Mouse (Mus musculus) stomach, embryonic 15.5 days (tissue): ENCODE data around the gene Ankrd22. TPM values are rescaled to one million over a fixed set of nuclear protein-coding genes. Genes with fewer than 3 reads are reported as not detected.

Experiments used
- ATAC-seq: fragments of 200-750 bp; cut with Nextera tagmentation; 2 replicates; pipeline ENCODE4 v1.8.0; 2017; ENCODE audit warnings: low read depth, moderate number of reproducible peaks, moderate TSS enrichment; ENCODE audit not compliant: insufficient read depth, low FRiP score
- H3K27ac ChIP-seq: fragments of 300-500 bp; sonication (generic); 2 replicates; pipeline ENCODE4 v1.5.1; 2015; ENCODE audit warnings: mild to moderate bottlenecking, inconsistent platforms
- H3K27me3 ChIP-seq: fragments of 300-500 bp; sonication (generic); replicated peaks from 2 replicates; pipeline ENCODE4 v1.6.1; 2015; ENCODE audit warnings: inconsistent platforms
- H3K36me3 ChIP-seq: fragments of 300-500 bp; sonication (generic); 2 replicates; pipeline ENCODE4 v1.6.1; 2015; ENCODE audit warnings: inconsistent platforms
- H3K4me1 ChIP-seq: fragments of 300-500 bp; sonication (generic); 2 replicates; pipeline ENCODE4 v1.6.1; 2015; ENCODE audit warnings: inconsistent platforms
- H3K4me2 ChIP-seq: fragments of 300-500 bp; sonication (generic); 2 replicates; pipeline ENCODE4 v1.6.1; 2015; ENCODE audit warnings: mild to moderate bottlenecking, inconsistent platforms
- H3K4me3 ChIP-seq: fragments of 300-500 bp; sonication (generic); replicated peaks from 2 replicates; pipeline ENCODE4 v1.5.1; 2015; ENCODE audit warnings: inconsistent platforms
- H3K9ac ChIP-seq: fragments of 300-500 bp; sonication (generic); 2 replicates; pipeline ENCODE4 v1.6.1; 2015; ENCODE audit warnings: inconsistent platforms
- H3K9me3 ChIP-seq: fragments of 300-500 bp; sonication (generic); 2 replicates; pipeline ENCODE4 v1.6.1; 2016; ENCODE audit warnings: inconsistent platforms
- WGBS: fragments of 180-500 bp; shearing (Covaris S2); methylation state at CpG from one replicate; pipeline ENCODE4 v1.1.7; 2015; 5-methylcytosine and 5-hydroxymethylcytosine counted together
- polyA plus RNA-seq: library from polyadenylated mRNA; unstranded; fragments of >200 nt; fragmentation: Nextera tagmentation; extraction: Ambion mirVana; gene quantifications from 2 replicates; pipeline ENCODE4 v1.2.1, GENCODE M21; 2015

Gene Ankrd22
- polyA plus RNA-seq, 1 experiment from 2014 or later, result 5.9 TPM

GRCm38 (mm10) chr19:34198066-34198465 lies 32.2 kb upstream of the Ankrd22 start:
- no peaks in the 10 kb centered on the region for H3K9me3 ChIP-seq
- no peak overlapping the region for H3K4me3 ChIP-seq
- WGBS, result 80% methylated on average over 1 of the region's 1 CpGs
- no peak for ATAC-seq
- H3K4me1 ChIP-seq, result no peaks in the 10 kb centered on the region
- H3K9ac ChIP-seq, result no peak overlapping the region
- H3K4me2 ChIP-seq, result no peak overlapping the region
- no peaks in the 10 kb centered on the region for H3K36me3 ChIP-seq
- no peaks in the 10 kb centered on the region for H3K27me3 ChIP-seq
- H3K27ac ChIP-seq, result no peak overlapping the region

- no peaks in the 10 kb centered on the region; the same call in 1 of the 2 replicates for H3K4me1 ChIP-seq
- H3K4me2 ChIP-seq, result no peak overlapping the region
- H3K27me3 ChIP-seq, result no peaks in the 10 kb centered on the region
- WGBS, result 38% methylated on average over 2 of the region's 2 CpGs
- no peaks in the 10 kb centered on the region for H3K36me3 ChIP-seq
- no peak overlapping the region for H3K4me3 ChIP-seq
- no peaks in the 10 kb centered on the region for H3K9me3 ChIP-seq
- H3K9ac ChIP-seq, result no peak overlapping the region
- ATAC-seq, result no peak
- H3K27ac ChIP-seq, result no peak overlapping the region
Measured at GRCm38 (mm10) chr19:34195031-34195430, 29.2 kb upstream of the Ankrd22 start.

- H3K36me3 ChIP-seq, result no peaks in the 10 kb centered on the region
- 89% methylated on average over 6 of the region's 6 CpGs for WGBS
- ATAC-seq, result no peak
- no peak overlapping the region for H3K27ac ChIP-seq
- no peak overlapping the region for H3K9ac ChIP-seq
- no peaks in the 10 kb centered on the region; the same call in 1 of the 2 replicates for H3K4me1 ChIP-seq
- peak overlapping the region; percentile 75; the same call in 1 of the 2 replicates for H3K4me3 ChIP-seq
- H3K4me2 ChIP-seq, result peak overlapping the region; percentile 96
- H3K27me3 ChIP-seq, result no peaks in the 10 kb centered on the region
- no peaks in the 10 kb centered on the region for H3K9me3 ChIP-seq
Measured at GRCm38 (mm10) chr19:34194132-34194745, 28.4 kb upstream of the Ankrd22 start.

DNA sequence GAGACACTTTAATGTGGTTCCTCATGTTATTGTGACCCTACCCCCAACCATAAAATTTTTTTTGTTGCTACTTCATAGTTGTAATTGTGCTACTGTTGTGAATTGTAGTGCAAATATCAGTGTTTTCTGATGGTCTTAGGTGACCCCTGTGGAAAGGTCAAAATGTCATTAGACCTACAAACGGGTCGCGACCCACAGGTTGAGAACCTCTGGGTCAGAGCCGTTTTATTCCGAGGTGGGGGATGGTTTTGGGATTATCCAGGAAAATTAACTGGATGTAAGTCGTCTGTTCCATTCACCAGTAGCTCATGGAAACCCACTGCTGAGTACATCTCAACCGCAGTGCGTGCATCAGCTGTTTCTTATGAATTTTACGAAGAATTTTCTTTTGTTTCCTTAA lies 27.8 kb upstream of the Ankrd22 start:
- WGBS, result 58% methylated on average over 9 of the region's 9 CpGs
- no peak overlapping the region for H3K27ac ChIP-seq
- H3K4me3 ChIP-seq, result peak overlapping the region; percentile 75
- H3K4me2 ChIP-seq, result peak overlapping the region; percentile 96
- no peak overlapping the region for H3K9ac ChIP-seq
- H3K9me3 ChIP-seq, result no peaks in the 10 kb centered on the region
- no peaks in the 10 kb centered on the region for H3K36me3 ChIP-seq
- H3K27me3 ChIP-seq, result no peaks in the 10 kb centered on the region
- no peaks in the 10 kb centered on the region; the same call in 1 of the 2 replicates for H3K4me1 ChIP-seq
- ATAC-seq, result no peak

GRCm38 (mm10) chr19:34193149-34193548 lies 27.3 kb upstream of the Ankrd22 start:
- Histone ChIP-seq H3K27me3 (no peaks in the 10 kb centered on the region), H3K4me1 (no peaks in the 10 kb centered on the region; the same call in 1 of the 2 replicates), H3K27ac (0 out of 2 replicates have a peak overlapping the region, but pooled peaks have one; percentile 77), H3K9ac (no peak overlapping the region), H3K36me3 (no peaks in the 10 kb centered on the region), H3K4me3 (peak overlapping the region; percentile 75), H3K9me3 (no peaks in the 10 kb centered on the region), H3K4me2 (peak overlapping the region; percentile 96)
- ATAC-seq, result no peak
- WGBS, result 2% methylated on average over 9 of the region's 9 CpGs

DNA sequence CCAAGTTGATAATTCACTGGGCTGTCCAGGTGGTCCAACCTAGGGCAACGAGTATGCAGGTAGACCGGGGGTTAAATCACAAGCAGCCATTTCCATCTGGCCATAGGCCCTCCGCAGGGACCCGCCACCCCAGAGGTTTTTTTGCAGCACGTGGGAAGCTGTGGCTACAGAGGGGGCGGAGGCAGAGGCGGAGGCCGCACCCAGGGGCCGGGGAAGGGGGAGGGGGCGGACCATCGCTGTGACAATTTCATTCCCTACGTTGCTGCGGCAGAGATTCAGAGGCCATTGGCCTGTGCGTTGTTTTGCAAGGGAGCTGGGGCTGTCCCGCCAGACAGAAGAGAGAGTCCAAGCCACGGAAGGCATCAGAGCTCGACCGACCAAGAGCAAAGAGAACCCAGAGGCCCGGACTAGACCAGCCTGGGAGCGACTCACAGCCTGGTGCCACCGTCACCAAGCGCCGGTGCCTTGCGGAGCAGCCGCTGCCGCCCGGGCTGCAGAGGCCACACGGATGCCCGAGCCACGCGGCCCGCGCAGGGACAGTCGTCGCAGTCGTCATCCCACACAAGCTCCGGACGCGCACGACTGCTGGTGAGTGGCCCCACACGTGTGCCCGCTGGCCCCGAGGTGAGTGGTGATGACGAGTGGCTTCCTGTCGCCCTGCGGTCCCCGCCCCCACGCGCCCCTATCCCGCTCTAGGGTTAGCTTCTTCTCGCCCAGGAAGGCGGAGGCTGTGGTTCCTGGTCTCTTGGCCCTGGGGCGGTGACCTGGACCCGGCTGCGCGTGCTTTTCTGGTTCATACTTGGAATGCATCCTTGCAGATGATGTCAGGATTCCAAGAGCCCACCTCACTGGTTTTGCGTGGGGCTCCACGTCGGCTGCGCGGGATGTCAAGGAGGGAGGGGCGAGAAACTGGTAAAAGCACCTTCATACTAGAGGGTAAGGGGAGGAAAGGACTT lies 26.4 kb upstream of the Ankrd22 start, which contains the start of gene Stambpl1:
Stambpl1 (plus strand) TSS at position 222 of the 956 bp plus-strand sequence.
- Histone ChIP-seq H3K27ac (peak within 1 kb of the TSS; percentile 77), H3K4me3 (peak within 1 kb of the TSS; percentile 75), H3K4me1 (no peaks in the 10 kb centered on the region; the same call in 1 of the 2 replicates), H3K9me3 (no peaks in the 10 kb centered on the region), H3K4me2 (peak within 1 kb of the TSS; percentile 96), H3K36me3 (no peaks in the 10 kb centered on the region), H3K27me3 (no peaks in the 10 kb centered on the region), H3K9ac (peak within 1 kb of the TSS; percentile 62)
- WGBS, result 0% methylated on average over 62 of the region's 62 CpGs
- ATAC-seq, result peak; percentile 90

DNA sequence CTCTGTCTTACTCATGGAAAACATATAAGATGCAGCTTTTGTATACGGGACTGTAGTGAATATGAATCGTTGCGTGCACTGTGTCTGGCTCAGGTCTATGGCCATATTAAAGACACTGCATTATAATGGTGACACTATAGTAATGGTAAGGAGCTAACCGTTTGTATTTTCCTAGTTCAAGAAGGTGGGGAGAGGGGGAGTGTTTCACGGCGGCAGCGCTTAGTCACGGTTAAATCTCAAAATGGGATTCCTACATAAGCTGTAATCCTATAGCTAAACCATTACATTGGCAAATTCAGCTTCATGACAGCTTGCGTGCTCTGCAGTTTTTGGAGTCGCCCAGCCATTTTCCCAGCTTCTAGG lies 25.8 kb upstream of the Ankrd22 start:
- H3K27ac ChIP-seq, result no peak overlapping the region
- 29% methylated on average over 10 of the region's 10 CpGs for WGBS
- ATAC-seq, result no peak; the same call in 1 of the 2 replicates

DNA sequence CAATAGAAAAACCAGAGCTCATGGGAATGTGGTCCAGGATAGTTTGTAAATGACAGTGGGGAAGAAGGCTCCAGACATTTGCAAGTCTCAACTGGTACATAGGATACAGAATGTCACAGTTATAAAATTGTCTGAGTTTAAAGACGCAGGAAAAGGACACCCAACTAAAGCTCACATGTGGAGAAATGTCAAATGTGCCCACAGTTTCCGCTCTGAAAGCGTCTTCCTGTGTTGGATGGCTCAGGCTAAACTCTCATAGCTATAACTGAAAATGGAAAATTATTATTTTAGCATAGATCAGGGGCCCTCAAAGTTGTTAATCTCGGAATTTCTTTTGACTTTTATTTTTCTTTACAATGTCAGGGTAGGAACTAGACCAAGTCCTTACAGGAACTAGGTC lies 21.0 kb upstream of the Ankrd22 start:
- Histone ChIP-seq H3K27ac (no peak overlapping the region), H3K9ac (no peak overlapping the region), H3K4me3 (no peak overlapping the region), H3K4me2 (no peak overlapping the region), H3K27me3 (no peaks in the 10 kb centered on the region), H3K36me3 (no peaks in the 10 kb centered on the region), H3K4me1 (no peaks in the 10 kb centered on the region; the same call in 1 of the 2 replicates), H3K9me3 (no peaks in the 10 kb centered on the region)
- ATAC-seq, result no peak
- 85% methylated on average over 4 of the region's 4 CpGs for WGBS

More for the DNA sequence above, 25.8 kb upstream of the Ankrd22 start:
- no peaks in the 10 kb centered on the region; the same call in 1 of the 2 replicates for H3K4me1 ChIP-seq
- peak overlapping the region; percentile 96 for H3K4me2 ChIP-seq
- H3K9me3 ChIP-seq, result no peaks in the 10 kb centered on the region
- H3K27me3 ChIP-seq, result no peaks in the 10 kb centered on the region
- no peaks in the 10 kb centered on the region for H3K36me3 ChIP-seq
- H3K9ac ChIP-seq, result no peak overlapping the region
- H3K4me3 ChIP-seq, result peak overlapping the region; percentile 75

GRCm38 (mm10) chr19:34182490-34182889 lies 16.6 kb upstream of the Ankrd22 start:
- Histone ChIP-seq H3K9me3 (no peaks in the 10 kb centered on the region), H3K4me2 (no peak overlapping the region), H3K4me1 (no peaks in the 10 kb centered on the region), H3K9ac (no peak overlapping the region), H3K27me3 (no peaks in the 10 kb centered on the region), H3K27ac (no peak overlapping the region), H3K4me3 (no peak overlapping the region), H3K36me3 (no peaks in the 10 kb centered on the region)
- 72% methylated on average over 5 of the region's 5 CpGs for WGBS
- no peak for ATAC-seq

GRCm38 (mm10) chr19:34181234-34181633 lies 15.4 kb upstream of the Ankrd22 start:
- Histone ChIP-seq H3K9ac (no peak overlapping the region), H3K9me3 (no peaks in the 10 kb centered on the region), H3K4me3 (no peak overlapping the region), H3K4me2 (no peak overlapping the region), H3K27me3 (no peaks in the 10 kb centered on the region), H3K4me1 (no peaks in the 10 kb centered on the region), H3K36me3 (no peaks in the 10 kb centered on the region), H3K27ac (no peak overlapping the region)
- ATAC-seq, result no peak
- WGBS, result 75% methylated on average over 3 of the region's 3 CpGs

GRCm38 (mm10) chr19:34180316-34180715 lies 14.5 kb upstream of the Ankrd22 start:
- H3K9me3 ChIP-seq, result no peaks in the 10 kb centered on the region
- no peak overlapping the region for H3K4me2 ChIP-seq
- no peak overlapping the region for H3K4me3 ChIP-seq
- H3K36me3 ChIP-seq, result no peaks in the 10 kb centered on the region
- no peak overlapping the region for H3K27ac ChIP-seq
- ATAC-seq, result no peak
- WGBS, result 46% methylated on average over 2 of the region's 2 CpGs
- no peaks in the 10 kb centered on the region for H3K27me3 ChIP-seq
- no peaks in the 10 kb centered on the region for H3K4me1 ChIP-seq
- H3K9ac ChIP-seq, result no peak overlapping the region

DNA sequence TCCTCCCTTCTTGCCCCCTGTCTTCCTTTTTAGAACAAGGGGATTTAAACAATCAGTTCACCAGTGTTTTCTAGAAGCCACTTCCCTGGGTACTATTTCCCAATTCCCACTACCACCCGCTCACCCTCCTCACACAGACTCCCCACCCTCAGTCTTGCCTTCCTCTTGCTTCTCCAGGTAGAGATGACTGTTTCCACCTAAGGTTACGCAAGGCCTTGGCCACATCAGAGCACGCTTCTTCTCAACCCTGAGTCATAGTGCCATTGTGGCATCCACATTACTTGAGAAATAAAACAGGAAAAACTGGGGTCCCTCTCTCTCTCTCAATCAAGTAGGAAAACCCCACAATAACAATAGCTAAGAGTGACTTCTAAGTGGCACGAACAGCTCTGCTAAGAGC lies 13.3 kb upstream of the Ankrd22 start:
- WGBS, result 85% methylated on average over 4 of the region's 4 CpGs
- no peak overlapping the region for H3K4me3 ChIP-seq
- no peaks in the 10 kb centered on the region for H3K9me3 ChIP-seq

More for the DNA sequence above, 13.3 kb upstream of the Ankrd22 start:
- Histone ChIP-seq H3K36me3 (no peaks in the 10 kb centered on the region), H3K4me1 (no peaks in the 10 kb centered on the region), H3K4me2 (no peak overlapping the region), H3K9ac (no peak overlapping the region), H3K27me3 (no peaks in the 10 kb centered on the region), H3K27ac (no peak overlapping the region)
- ATAC-seq, result no peak
